Mouse (Mus musculus) heart, postnatal 36 days (tissue): ENCODE data around the gene Nol9. TPM values are rescaled to one million over a fixed set of nuclear protein-coding genes. Genes with fewer than 3 reads are reported as not detected.

Experiments used
- DNase-seq, 2 experiments: peaks; one replicate each; pipeline ENCODE4 v3.0.0; 2021 to 2022
- intact Hi-C: fragments of 180-260 bp; cut with DNase I; formaldehyde crosslinking; loops from one replicate; pipeline ENCODE4 v1.15.1; 2025
- total RNA-seq, 2 experiments: library from RNA; stranded (reverse); gene quantifications; 2 replicates each; pipeline ENCODE4 v1.2.3; 2021

Gene Nol9
- total RNA-seq, 2 experiments from 2014 or later = 10.1 to 10.5 TPM

DNA sequence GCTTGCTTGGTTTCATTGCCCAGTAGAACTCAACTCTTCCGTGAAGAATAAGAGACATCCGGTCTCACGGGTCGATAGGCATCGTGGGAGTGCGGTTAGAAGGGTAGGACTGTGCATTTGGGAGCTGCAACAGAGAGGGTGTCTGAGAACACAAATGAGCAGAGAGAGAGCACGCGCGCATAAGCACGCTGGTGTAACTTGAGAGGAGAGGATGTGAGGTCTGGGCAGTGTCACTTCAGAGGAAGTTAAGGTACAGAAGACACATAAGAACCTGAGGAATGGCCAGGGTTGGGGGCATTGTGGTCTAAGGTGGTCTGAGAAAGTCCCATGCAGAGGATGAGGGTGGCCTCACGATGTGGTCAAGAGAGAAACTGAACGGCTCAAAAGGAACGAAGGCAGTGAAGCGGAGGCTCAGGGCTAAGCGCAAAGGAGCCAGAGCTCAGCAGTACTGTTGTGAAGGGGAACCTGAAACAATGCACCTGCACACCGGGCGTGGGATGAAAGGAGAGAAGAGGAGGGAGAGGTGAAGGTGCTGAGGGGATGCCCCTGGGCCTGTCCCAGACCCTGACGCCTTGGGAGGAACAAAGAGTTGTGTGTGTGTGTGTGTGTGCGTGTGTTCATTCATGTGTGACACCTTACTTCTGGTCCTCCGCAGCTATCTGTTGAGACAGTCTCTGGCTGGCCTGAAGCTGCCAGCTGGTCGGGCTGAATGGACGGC is 3.0 kb downstream of the Nol9 start:
- DNase-seq = no peak
- intact Hi-C loops = no loop called here

- DNase-seq = no peak
- intact Hi-C loops = loop anchor here (1.0 kb wide), 1 partner anchor 53 kb away; no protein-coding TSS in a partner anchor
Measured at GRCm38 (mm10) chr4:152043171-152043570, 4.0 kb downstream of the Nol9 start.

DNA sequence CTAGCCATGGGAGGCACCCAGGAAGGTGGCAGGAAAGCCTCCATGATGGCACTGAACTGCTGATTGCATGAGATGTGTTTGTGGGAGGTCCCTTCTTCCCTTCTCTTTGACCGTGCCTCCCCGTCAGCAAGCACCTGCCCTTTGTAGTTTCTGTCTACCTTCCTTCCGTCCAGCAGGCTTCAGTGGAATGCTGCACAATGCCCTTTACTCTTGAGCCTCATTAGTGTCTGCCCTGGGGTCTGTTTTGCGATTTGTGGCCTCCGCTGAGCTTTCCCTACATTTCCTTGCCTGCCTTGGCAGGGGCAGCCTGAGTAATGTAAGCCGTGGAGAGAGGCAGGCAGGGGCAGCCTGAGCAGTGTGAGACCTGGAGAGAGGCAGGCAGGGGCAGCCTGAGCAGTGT is 5.5 kb downstream of the Nol9 start:
- no peak for DNase-seq
- intact Hi-C loops = no loop called here

DNA sequence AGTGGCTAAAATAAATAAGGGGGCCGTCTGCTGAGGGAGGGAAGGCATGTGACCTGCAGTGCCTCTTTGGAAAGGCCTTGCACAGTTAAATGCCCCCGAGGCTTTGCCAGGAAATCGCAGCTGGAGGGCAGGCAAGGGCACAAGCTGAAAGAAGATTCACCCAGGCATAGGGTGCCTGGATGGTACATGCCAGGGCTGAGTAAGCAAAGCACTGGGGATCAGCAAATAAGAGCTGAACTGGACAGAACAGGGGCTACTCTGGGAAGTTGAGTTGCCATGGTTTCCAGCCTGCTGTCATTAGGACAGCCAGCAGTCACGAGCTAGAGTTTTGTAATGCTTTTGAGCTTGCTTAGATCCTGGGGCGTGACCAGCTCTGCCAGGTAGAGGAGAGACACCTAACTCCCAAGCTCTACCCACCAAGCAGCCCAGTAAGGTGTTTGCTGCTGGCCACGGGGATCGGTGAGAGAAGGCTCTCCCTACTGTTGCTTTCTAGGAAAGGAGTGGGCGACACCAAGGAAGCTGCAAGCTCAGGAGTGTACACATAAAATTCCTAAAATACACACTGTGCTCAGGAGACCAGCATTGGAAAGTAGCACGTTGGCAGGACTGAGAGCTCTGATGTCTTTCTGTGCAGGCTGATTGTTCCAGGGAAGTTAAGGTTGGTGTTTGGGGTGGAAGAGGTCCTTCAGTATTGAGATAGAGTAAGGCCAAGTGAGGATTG is 23.4 kb downstream of the Nol9 start:
- DNase-seq = no peak
- intact Hi-C loops = no loop called here

DNA sequence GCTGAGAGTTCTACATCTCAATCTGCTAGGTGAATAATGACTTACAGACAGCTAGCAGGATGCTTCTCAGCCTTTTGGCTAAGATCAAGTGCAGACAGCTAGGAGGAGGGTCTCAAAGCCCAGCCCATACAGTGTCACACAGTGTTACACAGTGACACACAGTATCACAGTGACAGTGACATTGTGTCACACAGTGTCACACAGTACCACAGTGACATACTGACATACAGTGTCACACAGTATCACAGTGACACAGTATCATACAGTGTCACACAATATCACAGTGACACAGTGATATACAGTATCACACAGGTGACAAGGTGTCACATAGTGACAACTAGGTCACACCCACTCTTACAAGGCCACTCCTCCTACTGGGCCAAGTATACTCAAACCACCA is 28.2 kb downstream of the Nol9 start:
- intact Hi-C loops = no loop called here
- no peak for DNase-seq

GRCm38 (mm10) chr4:152068166-152068724 is 29.1 kb downstream of the Nol9 start:
- intact Hi-C loops = no loop called here
- peak in 1 of 2 experiments; percentile 34 for DNase-seq

DNA sequence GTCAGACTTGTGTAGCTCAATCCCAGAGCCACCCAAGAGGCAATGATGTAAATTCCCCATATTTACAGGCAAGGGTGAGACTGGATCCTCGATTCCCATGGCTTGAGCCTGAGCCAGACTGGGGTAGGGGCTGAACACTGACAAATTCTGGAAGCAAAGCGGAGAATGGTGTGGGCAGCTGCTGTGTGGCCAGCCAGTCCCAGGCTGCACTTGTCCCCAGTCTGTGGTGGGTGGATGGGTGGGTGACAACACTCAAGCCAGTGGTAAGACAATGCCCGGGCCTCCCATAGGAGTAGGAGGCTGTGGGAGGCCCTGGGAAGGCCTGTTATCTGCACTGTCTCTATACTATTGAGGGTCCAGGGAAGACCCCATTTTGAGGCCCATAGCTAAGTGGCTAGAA is 30.1 kb downstream of the Nol9 start:
- DNase-seq = no peak
- intact Hi-C loops = no loop called here

DNA sequence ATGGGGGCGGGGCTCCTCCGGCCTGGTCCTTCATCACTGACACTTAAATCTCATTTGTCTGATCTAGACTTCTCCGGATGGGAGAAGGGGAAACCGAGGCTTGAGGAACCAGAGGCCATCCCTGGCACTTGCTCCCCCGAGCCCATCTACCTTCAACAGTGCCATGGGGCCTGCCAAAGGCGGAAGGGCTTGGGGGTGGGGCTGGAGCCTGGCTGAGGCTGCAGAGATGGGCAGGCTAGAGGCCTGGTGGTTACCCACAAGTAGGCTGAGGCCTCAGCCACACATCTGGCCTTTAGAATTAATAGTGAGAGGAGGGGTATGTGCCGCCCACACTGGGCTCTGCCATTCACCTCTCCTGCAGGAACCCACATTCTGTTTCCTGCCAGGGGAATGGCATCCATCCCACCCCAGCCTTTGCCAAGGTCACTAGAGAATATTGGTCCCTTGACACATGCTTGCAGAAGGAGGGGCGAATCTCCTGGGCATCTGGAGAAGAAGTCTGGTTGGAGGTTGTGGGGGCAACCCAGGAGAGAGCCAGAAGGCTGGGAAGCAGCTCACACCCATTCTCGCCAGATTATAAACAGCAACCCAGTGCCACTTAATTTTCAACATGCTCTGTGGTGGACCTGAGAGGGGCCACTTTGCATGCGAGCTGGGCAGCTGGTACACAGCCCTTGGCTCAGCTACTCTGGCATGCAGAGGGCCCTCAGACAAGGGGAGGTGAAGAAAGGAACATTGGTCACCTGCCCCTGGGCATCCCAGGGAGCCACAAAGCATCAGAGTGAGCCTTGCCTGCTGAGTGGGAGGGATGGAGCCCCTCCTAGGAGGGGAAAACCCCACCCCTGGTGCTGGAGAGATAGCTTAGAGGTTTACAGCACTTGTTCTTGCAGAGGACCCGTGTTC is 31.6 kb downstream of the Nol9 start:
- no peak for DNase-seq
- intact Hi-C loops = no loop called here

- intact Hi-C loops = no loop called here
- DNase-seq = peak; percentile 62 to 68
Measured at GRCm38 (mm10) chr4:152072121-152072601, 33.0 kb downstream of the Nol9 start, which contains the start of gene Plekhg5. Plekhg5 (plus strand) TSS chr4:152072498.

DNA sequence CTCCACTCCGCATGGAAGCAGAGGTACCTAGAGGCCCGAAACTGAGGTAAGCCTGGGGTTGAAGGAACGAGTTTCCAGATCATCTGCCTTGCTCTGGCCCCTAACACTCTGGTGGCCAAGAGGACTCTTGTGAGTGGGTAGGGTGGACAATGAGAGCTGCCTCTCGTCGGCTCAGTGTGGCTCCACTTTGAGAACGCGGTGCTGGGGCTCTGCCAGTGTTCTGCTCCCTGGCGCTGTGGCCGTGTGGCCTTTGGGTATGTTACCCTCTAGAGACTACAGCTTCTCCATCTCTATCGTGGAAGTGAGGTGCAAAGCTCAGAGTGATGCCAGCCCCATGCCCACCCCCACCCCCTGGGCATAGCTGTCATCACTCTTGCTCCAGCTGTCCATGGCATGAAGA is 33.5 kb downstream of the Nol9 start:
- intact Hi-C loops = no loop called here

GRCm38 (mm10) chr4:152073715-152074114 is 34.6 kb downstream of the Nol9 start:
- no peak for DNase-seq
- intact Hi-C loops = no loop called here

More for the DNA sequence above, 33.5 kb downstream of the Nol9 start:
- no peak for DNase-seq

DNA sequence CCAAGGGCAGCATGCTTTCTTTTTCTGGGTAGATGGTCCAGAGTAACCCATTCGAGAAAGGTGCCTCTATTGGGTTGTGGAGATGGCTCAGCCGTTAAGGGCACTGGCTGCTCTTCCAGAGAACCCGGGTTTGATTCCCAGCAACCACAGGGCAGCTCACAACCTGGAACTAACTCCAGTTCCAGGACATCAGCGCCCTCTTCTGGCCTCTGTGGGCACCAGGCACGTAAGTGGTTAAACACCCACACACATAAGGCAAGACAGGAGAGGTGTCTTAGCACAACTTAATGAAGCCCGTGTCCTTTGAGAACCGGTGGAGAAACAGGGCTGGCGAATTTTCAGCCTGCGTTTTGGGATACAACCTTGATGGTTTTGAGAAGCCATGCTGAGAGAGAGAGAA is 35.4 kb downstream of the Nol9 start:
- intact Hi-C loops = no loop called here
- no peak for DNase-seq

DNA sequence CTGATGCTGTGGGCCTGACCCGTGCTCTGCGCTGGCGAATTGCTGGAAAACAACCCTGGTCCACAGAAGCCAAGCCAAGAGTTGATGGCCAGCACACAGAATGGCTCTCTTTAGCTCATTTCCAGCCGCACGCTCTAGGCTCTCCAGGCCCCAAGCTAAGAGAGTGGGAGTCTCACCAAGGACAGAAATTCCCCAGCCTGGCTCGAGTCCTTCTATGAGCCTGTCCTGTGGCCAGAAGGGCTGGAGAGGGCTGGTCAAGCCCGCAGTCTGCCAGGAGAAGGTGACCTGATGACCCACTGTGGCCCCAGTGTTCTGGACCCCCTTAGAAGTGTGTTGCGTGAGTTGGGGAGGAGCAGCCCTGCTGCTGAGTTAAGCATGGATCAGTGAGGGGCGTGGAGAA is 38.1 kb downstream of the Nol9 start:
- intact Hi-C loops = no loop called here
- no peak for DNase-seq

DNA sequence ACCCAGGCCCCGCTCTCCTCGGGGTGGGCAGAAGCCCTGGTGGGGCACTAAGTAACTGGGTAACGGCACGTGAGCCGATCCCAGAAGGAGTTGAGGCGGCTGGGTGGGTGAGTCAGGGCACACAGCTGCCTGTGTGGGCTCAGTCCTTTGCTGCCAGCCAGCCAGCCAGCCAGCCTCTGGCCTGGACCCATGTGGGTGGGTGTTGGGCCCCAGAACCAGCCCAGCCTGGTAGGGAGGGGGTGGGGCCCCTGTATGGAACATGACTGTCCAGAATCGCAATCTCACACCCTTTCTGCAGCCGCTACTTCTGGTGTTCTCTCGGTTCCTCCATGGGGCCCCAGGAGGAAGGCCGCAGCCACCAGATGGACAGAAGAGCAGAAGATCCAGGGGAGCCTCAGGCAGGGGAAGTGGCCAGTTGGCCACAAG is 39.0 kb downstream of the Nol9 start:
- intact Hi-C loops = no loop called here

DNA sequence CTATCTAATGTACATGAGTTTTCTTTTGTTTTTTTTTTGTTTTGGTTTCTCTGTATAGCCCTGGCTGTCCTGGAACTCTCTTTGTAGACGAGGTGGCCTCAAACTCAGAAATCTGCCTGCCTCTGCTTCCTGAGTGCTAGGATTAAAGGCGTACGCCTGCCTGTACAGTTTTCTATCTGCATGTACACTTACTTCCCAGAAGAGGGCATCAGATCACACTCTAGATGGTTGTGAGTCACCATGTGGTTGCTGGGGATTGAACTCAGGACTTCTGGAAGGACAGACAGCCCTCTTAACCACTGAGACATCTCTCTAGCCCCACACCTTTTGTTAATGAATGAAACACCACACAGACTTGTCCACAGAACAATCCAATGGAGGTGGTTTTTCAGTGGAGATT is 40.1 kb downstream of the Nol9 start:
- DNase-seq = no peak
- intact Hi-C loops = no loop called here

More for the DNA sequence above, 39.0 kb downstream of the Nol9 start:
- DNase-seq = no peak

DNA sequence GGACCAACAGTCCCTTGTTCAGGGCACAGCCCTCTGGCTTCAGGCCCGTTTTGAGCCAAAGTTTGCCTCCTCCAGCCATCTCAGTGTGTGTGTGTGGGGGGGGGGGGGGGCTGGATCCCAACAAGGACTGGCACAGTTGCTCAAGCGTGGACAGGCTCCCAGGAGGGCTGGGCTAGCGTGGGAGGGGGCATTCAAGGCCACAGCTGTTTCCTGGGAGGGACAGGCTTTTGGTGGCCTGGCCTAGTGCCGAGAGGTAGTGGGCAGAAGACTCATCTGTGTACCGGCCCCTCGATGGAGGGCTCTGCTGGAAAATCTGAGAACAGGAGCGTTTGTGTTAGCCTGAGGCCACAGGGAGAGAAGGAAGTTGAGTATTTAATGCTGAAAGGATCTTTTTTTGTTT is 40.8 kb downstream of the Nol9 start:
- DNase-seq = no peak
- intact Hi-C loops = no loop called here

DNA sequence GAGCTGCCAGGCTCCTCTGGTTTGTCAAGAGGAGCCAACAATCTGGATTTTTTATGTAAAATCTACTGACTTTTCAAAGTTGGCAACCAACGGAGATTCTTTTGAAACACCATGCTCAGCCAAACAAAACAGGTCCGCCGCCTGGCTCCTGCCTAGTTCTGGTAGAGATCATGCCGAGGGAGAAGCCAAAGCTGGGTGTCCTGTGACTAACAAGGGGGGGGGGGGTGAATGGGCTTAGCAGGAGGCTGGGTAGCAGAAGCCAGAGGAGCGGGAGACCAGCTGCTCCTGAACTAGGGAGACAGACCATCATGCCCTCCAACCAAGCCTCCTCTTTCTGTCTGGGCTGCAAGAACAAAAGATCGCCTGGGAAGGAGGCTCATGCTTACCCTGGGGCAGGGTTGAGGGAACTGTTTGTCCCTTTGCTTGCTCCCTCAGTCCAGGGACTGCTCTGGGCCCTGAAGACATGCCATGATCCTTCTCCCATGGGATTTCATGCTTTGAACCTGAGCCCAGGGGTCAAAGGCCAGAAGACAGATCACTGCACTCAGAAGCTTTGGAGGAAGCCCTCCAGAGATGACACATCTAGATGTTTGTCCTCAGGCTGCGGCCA is 44.6 kb downstream of the Nol9 start:
- intact Hi-C loops = no loop called here

GRCm38 (mm10) chr4:152084616-152085015 is 45.5 kb downstream of the Nol9 start:
- no peak for DNase-seq
- intact Hi-C loops = no loop called here

More for the DNA sequence above, 44.6 kb downstream of the Nol9 start:
- DNase-seq = peak in 1 of 2 experiments; percentile 38

DNA sequence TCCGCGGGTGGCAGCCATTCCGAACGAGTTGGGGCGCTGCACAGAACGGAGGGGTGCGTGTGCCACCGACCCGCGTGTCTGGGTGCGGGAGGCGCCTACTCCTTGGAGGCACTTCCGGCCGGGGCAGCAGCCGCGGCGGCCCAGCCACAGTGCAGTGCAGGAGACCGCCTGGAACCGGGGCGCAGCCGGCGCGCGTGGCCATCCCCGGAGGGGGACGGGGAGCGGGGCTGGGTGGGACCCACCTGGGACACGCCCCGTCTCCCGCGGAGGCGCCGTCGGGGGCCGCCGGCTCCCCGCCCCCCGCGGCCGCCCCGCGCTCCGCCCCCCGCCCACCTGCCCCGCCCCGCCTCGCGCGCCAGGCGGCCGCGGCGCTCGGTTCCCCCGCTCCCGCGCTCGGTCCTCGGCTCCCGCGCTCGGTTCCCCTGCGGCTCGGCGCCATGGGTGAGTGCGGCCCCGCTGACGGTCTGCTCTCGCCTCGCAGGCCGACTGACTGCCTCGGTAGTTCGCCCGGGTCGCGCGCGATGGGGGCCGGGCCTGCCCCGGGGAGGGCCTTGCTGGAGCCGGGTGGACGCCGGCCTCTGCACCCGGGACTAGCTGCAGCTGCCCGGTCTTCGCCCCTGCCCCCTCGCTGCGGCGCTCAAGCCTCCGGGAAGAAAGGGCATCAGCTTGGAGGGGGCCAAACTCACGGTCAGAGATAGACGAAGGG is 47.5 kb downstream of the Nol9 start:
- peak; percentile 65 to 80 for DNase-seq
- intact Hi-C loops = no loop called here
